In genomic region chr9:55324516-55324915, GRCm38 (mm10) we compare ENCODE assay signal across 15 mouse cellular contexts. TPM values are rescaled to one million over a fixed set of nuclear protein-coding genes. Genes with fewer than 3 reads are reported as not detected.
DNase-seq lines count a peak whose midpoint lies in the region; ATAC-seq and TF ChIP-seq lines count a peak whose summit lies in the region.
"Had no signal": no experiment of that assay in that cellular context is flagged by ENCODE, and none has a peak within 500 bp of the region (broad histone marks: within the 10 kb centered on the region; RNA-seq: fewer than 3 reads in every experiment).

No protein-coding gene starts in this region.

- 55% methylated on average over 10 of the region's 10 CpGs for WGBS in kidney, postnatal 0 days
- WGBS in cerebellum, adult 2 months, result 16% methylated on average over 10 of the region's 10 CpGs
- WGBS in heart, embryonic 11.5 days (ENCODE audit: insufficient replicate concordance), result 60% methylated on average over 10 of the region's 10 CpGs

- no peak for DNase-seq in kidney, postnatal 0 days (ENCODE audit: low spot score)
- DNase-seq in kidney, adult 8-10 months, result no peak
- peak; percentile 14 for DNase-seq in right cerebral cortex, postnatal 14 days
- no peak for DNase-seq in right cerebral cortex, postnatal 36 days (ENCODE audit: low spot score in 2 of 2)
- DNase-seq in cerebellum, adult 2 months, result peak; percentile 67 to 68
- peak; percentile 33 for DNase-seq in retina, postnatal 1 day
- DNase-seq in thymus, postnatal 14 days, result no peak
- DNase-seq: gastrocnemius, postnatal 10 days had no signal

- H3K4me3 ChIP-seq in kidney, postnatal 0 days (replicated peaks; ENCODE audit: low read depth, low read length), result no peak overlapping the region
- peak overlapping the region; percentile 32 for H3K4me3 ChIP-seq in cerebellum, adult 2 months (replicated peaks; ENCODE audit: insufficient read depth, low read depth, low read length)
- H3K4me3 ChIP-seq in heart, embryonic 11.5 days (ENCODE audit: low read depth, low read length), result no peak overlapping the region
- H3K4me3 ChIP-seq: forebrain, embryonic 10.5 days; hindbrain, embryonic 15.5 days; lung, embryonic 15.5 days; midbrain, embryonic 13.5 days; neural tube, embryonic 13.5 days had no signal

- no peak for TF ChIP-seq POLR2A in cerebellum, adult 2 months (IDR thresholded peaks at IDR 0.05; ENCODE audit: borderline replicate concordance, insufficient read depth, low read length)

- H3K9me3 ChIP-seq in kidney, postnatal 0 days (replicated peaks; ENCODE audit: low read length), result no peaks in the 10 kb centered on the region
- H3K9me3 ChIP-seq in heart, embryonic 11.5 days (replicated peaks; ENCODE audit: control insufficient read depth, low read length), result no peaks in the 10 kb centered on the region
- H3K9me3 ChIP-seq: forebrain, embryonic 10.5 days; hindbrain, embryonic 15.5 days; lung, embryonic 15.5 days; midbrain, embryonic 13.5 days; neural tube, embryonic 13.5 days had no signal

- H3K36me3 ChIP-seq in kidney, postnatal 0 days (ENCODE audit: insufficient read depth, low read length), result no peaks in the 10 kb centered on the region
- H3K36me3 ChIP-seq in heart, embryonic 11.5 days (ENCODE audit: control insufficient read depth, insufficient read depth, low read length), result no peaks in the 10 kb centered on the region
- H3K36me3 ChIP-seq: forebrain, embryonic 10.5 days; hindbrain, embryonic 15.5 days; lung, embryonic 15.5 days; midbrain, embryonic 13.5 days; neural tube, embryonic 13.5 days had no signal

- no peak overlapping the region for H3K4me2 ChIP-seq in kidney, postnatal 0 days (ENCODE audit: low read length)
- H3K4me2 ChIP-seq in heart, embryonic 11.5 days, result no peak overlapping the region
- H3K4me2 ChIP-seq: hindbrain, embryonic 15.5 days; lung, embryonic 15.5 days; midbrain, embryonic 13.5 days; neural tube, embryonic 13.5 days had no signal

- no peak for ATAC-seq in kidney, postnatal 0 days (replicated peaks; ENCODE audit: low FRiP score, low read depth)
- no peak for ATAC-seq in heart, embryonic 11.5 days (replicated peaks; ENCODE audit: insufficient number of reproducible peaks, low FRiP score, low TSS enrichment)
- ATAC-seq: midbrain, embryonic 13.5 days had no signal

- no peaks in the 10 kb centered on the region for H3K4me1 ChIP-seq in kidney, postnatal 0 days (replicated peaks; ENCODE audit: insufficient read depth, low read length)
- H3K4me1 ChIP-seq in cerebellum, adult 2 months (ENCODE audit: control insufficient read depth, insufficient read depth, low read length), result peaks cover 6% of the 10 kb centered on the region; the same call in 1 of the 2 replicates
- peaks cover 5% of the 10 kb centered on the region for H3K4me1 ChIP-seq in heart, embryonic 11.5 days (ENCODE audit: control insufficient read depth, insufficient read depth, low read length)

- peak; percentile 51 for TF ChIP-seq CTCF in kidney, postnatal 0 days (IDR thresholded peaks at IDR 0.05; ENCODE audit: low read depth)
- peak; percentile 30; the same call in 1 of the 2 replicates for TF ChIP-seq CTCF in cerebellum, adult 2 months (IDR thresholded peaks at IDR 0.05; ENCODE audit: borderline replicate concordance, insufficient read depth, low read depth, low read length)

- peaks cover 35% of the 10 kb centered on the region for H3K27me3 ChIP-seq in kidney, postnatal 0 days (ENCODE audit: insufficient read depth, low read length)
- no peaks in the 10 kb centered on the region for H3K27me3 ChIP-seq in cerebellum, adult 2 months (ENCODE audit: control insufficient read depth, insufficient read depth, low read length)
- H3K27me3 ChIP-seq in heart, embryonic 11.5 days (ENCODE audit: control insufficient read depth, insufficient read depth, low read length), result peaks cover 48% of the 10 kb centered on the region

- H3K27ac ChIP-seq in kidney, postnatal 0 days, result no peak overlapping the region
- peak overlapping the region; percentile 40; the same call in 1 of the 2 replicates for H3K27ac ChIP-seq in cerebellum, adult 2 months (ENCODE audit: insufficient read depth, low read length)
- no peak overlapping the region for H3K27ac ChIP-seq in heart, embryonic 11.5 days (ENCODE audit: low read depth, low read length)
- H3K27ac ChIP-seq: forebrain, embryonic 10.5 days; hindbrain, embryonic 15.5 days; lung, embryonic 15.5 days; midbrain, embryonic 13.5 days; neural tube, embryonic 13.5 days had no signal

- H3K9ac ChIP-seq in kidney, postnatal 0 days (ENCODE audit: low read depth, low read length), result no peak overlapping the region
- no peak overlapping the region for H3K9ac ChIP-seq in heart, embryonic 11.5 days (ENCODE audit: low read depth, low read length)
- H3K9ac ChIP-seq: hindbrain, embryonic 15.5 days; lung, embryonic 15.5 days; midbrain, embryonic 13.5 days; neural tube, embryonic 13.5 days had no signal

RNA-seq across cellular contexts. Expression of gene Nrg4, which starts 2.1 kb away (rescaled TPM):
- 0.39 and 0.65 TPM in 2 replicates for polyA plus RNA-seq in kidney, postnatal 0 days (2015; fragmentation: Nextera tagmentation; extraction: Ambion mirVana)
- polyA plus RNA-seq in cerebellum, adult 2 months (2012; rRNA removed), result 2.3 and 2.7 TPM in 2 replicates
- 1.2 and 1.4 TPM in 2 replicates for polyA plus RNA-seq in heart, embryonic 11.5 days (2014; fragmentation: Nextera tagmentation; extraction: Ambion mirVana)

RNA-seq across cellular contexts. Expression of gene Tmem266, which starts 2.2 kb away (rescaled TPM):
- 0.25 and 0.33 TPM in 2 replicates for polyA plus RNA-seq in kidney, postnatal 0 days (2015; fragmentation: Nextera tagmentation; extraction: Ambion mirVana)
- polyA plus RNA-seq in cerebellum, adult 2 months (2012; rRNA removed), result 47.5 and 56.1 TPM in 2 replicates
- polyA plus RNA-seq in heart, embryonic 11.5 days (2014; fragmentation: Nextera tagmentation; extraction: Ambion mirVana), result 0.09 TPM in 1 of 2 replicates, not detected in the other
- polyA plus RNA-seq: heart, embryonic 14.5 days had no signal

Comparison
In these comparisons a context has a peak if more than half of its experiments do, and no peak if none do; other contexts are left out.
1. DNase-seq: peak in right cerebral cortex, postnatal 14 days (single experiment), cerebellum, adult 2 months (2 of 2) and retina, postnatal 1 day (single experiment); none in kidney, postnatal 0 days (single experiment), kidney, adult 8-10 months (0 of 2), right cerebral cortex, postnatal 36 days (0 of 2) and thymus, postnatal 14 days (single experiment).
2. RNA of gene Tmem266, which starts 2.2 kb away (polyA plus RNA-seq): 47.5 to 56.1 TPM in cerebellum, adult 2 months; 0.25 to 0.33 TPM in kidney, postnatal 0 days and 0.09 TPM in heart, embryonic 11.5 days; every median in the first group is over 10 times any median in the second.